In the genomic region with DNA sequence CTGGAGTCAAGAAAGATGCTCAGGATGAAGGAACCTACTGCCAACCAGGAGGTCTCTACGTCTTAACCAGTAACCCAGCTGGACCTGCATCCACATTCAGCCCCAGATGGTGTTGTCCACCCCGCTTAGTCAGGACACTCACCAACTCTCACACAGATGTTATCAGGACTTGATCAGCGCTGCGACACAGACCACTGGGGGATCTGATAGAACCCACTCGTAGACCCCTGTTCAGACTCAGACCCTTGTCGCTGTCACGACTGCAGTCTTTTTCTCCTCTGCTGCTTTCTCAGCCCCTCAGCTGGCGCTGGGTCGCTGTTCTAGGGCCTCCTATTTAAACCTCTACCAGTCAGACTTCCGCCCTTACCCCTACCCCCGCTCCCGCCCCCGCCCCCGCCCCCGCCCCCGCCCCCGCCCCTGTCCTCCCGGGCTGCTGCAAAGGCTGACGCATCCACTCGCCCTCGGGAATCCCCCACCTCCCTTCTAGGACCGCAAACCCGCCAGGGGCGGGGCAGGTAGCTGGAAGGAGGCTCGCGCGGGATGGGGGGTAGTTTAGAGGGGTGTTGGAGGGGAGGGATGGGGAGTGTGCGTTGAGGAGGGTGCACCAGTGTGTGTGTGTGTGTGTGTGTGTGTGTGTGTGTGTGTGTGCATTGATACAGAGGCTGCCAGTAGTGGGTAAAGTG, we compare ENCODE assay signal across 8 mouse cellular contexts. TPM values are rescaled to one million over a fixed set of nuclear protein-coding genes. Genes with fewer than 3 reads are reported as not detected.
DNase-seq lines count a peak whose midpoint lies in the region; ATAC-seq and TF ChIP-seq lines count a peak whose summit lies in the region.

TSS of gene Rrad (minus strand) at position 347 of the 683 bp plus-strand sequence.

- DNase-seq in right cerebral cortex, postnatal 10 days (ENCODE audit: low spot score in 2 of 2): peak; percentile 40 to 53
- no peak for DNase-seq in right cerebral cortex, adult 18-20 months
- no peak for DNase-seq in heart, postnatal 25 days (ENCODE audit: low spot score)
- peak; percentile 57 for DNase-seq in stomach, postnatal 0 days (ENCODE audit: low spot score)
- no peak for DNase-seq in layer of hippocampus, postnatal 10 days (ENCODE audit: low spot score in 2 of 2)

- H3K4me3 ChIP-seq in embryonic facial prominence, embryonic 15.5 days (replicated peaks): peak within 1 kb of the TSS; percentile 41
- peak within 1 kb of the TSS; percentile 48 for H3K4me3 ChIP-seq in limb, embryonic 13.5 days
- H3K4me3 ChIP-seq in midbrain, embryonic 13.5 days (replicated peaks): peak within 1 kb of the TSS; percentile 32
- peak within 1 kb of the TSS; percentile 42 for H3K4me3 ChIP-seq in stomach, postnatal 0 days (ENCODE audit: low read depth, low read length)

- H3K36me3 ChIP-seq in embryonic facial prominence, embryonic 15.5 days: peaks cover 12% of the 10 kb centered on the region; the same call in 1 of the 2 replicates
- peaks cover 13% of the 10 kb centered on the region for H3K36me3 ChIP-seq in limb, embryonic 13.5 days
- H3K36me3 ChIP-seq in midbrain, embryonic 13.5 days: peaks cover 13% of the 10 kb centered on the region
- no peaks in the 10 kb centered on the region for H3K36me3 ChIP-seq in stomach, postnatal 0 days (ENCODE audit: control insufficient read depth, insufficient read depth, low read length)

- WGBS in embryonic facial prominence, embryonic 15.5 days: under 1% methylated on average over 27 of the region's 28 CpGs
- 1% methylated on average over 21 of the region's 28 CpGs for WGBS in limb, embryonic 13.5 days
- WGBS in midbrain, embryonic 13.5 days: 0% methylated on average over 23 of the region's 28 CpGs
- 2% methylated on average over 18 of the region's 28 CpGs for WGBS in stomach, postnatal 0 days

- intact Hi-C loops in heart, postnatal 25 days (cut with DNase I): loop anchor here (1.0 kb wide), 1 partner anchor 10 kb away; the partner anchor contains the start of gene Ciao2b

- H3K27me3 ChIP-seq in embryonic facial prominence, embryonic 15.5 days: peaks cover 24% of the 10 kb centered on the region
- peaks cover 20% of the 10 kb centered on the region for H3K27me3 ChIP-seq in limb, embryonic 13.5 days
- H3K27me3 ChIP-seq in midbrain, embryonic 13.5 days: peaks cover 30% of the 10 kb centered on the region
- H3K27me3 ChIP-seq in stomach, postnatal 0 days (ENCODE audit: control insufficient read depth, insufficient read depth, low read length): no peaks in the 10 kb centered on the region

- no peak for TF ChIP-seq EP300 in stomach, postnatal 0 days (optimal IDR thresholded peaks at IDR 0.05)

- peak; percentile 76 for ATAC-seq in embryonic facial prominence, embryonic 15.5 days (ENCODE audit: insufficient number of reproducible peaks, low FRiP score, low TSS enrichment, low read depth)
- ATAC-seq in limb, embryonic 13.5 days (ENCODE audit: low FRiP score, low read depth): peak; percentile 77
- ATAC-seq in midbrain, embryonic 13.5 days: peak; percentile 60
- ATAC-seq in stomach, postnatal 0 days (ENCODE audit: low FRiP score, low TSS enrichment): peak; percentile 49; the same call in 1 of the 2 replicates

- peak within 1 kb of the TSS; percentile 65; the same call in 1 of the 2 replicates for H3K27ac ChIP-seq in embryonic facial prominence, embryonic 15.5 days (replicated peaks)
- H3K27ac ChIP-seq in limb, embryonic 13.5 days: peak within 1 kb of the TSS; percentile 64
- H3K27ac ChIP-seq in midbrain, embryonic 13.5 days: no peak within 1 kb of the TSS
- peak within 1 kb of the TSS; percentile 58 for H3K27ac ChIP-seq in stomach, postnatal 0 days (replicated peaks)

- H3K9ac ChIP-seq in embryonic facial prominence, embryonic 15.5 days: peak within 1 kb of the TSS; percentile 15; the same call in 1 of the 2 replicates
- peak within 1 kb of the TSS; percentile 68 for H3K9ac ChIP-seq in limb, embryonic 13.5 days
- peak within 1 kb of the TSS; percentile 36; the same call in 1 of the 2 replicates for H3K9ac ChIP-seq in midbrain, embryonic 13.5 days (replicated peaks)
- peak within 1 kb of the TSS; percentile 53 for H3K9ac ChIP-seq in stomach, postnatal 0 days (ENCODE audit: low read length)

- H3K9me3 ChIP-seq in embryonic facial prominence, embryonic 15.5 days (replicated peaks): no peaks in the 10 kb centered on the region
- no peaks in the 10 kb centered on the region for H3K9me3 ChIP-seq in limb, embryonic 13.5 days
- no peaks in the 10 kb centered on the region for H3K9me3 ChIP-seq in midbrain, embryonic 13.5 days
- no peaks in the 10 kb centered on the region for H3K9me3 ChIP-seq in stomach, postnatal 0 days (ENCODE audit: control insufficient read depth, low read length)

- no peak for TF ChIP-seq CTCF in stomach, postnatal 0 days (IDR thresholded peaks at IDR 0.05; ENCODE audit: low read depth)

- H3K4me2 ChIP-seq in embryonic facial prominence, embryonic 15.5 days (replicated peaks): peak within 1 kb of the TSS; percentile 57
- H3K4me2 ChIP-seq in limb, embryonic 13.5 days (replicated peaks): peak within 1 kb of the TSS; percentile 77
- H3K4me2 ChIP-seq in midbrain, embryonic 13.5 days (replicated peaks): peak within 1 kb of the TSS; percentile 55
- H3K4me2 ChIP-seq in stomach, postnatal 0 days (replicated peaks; ENCODE audit: low read depth): peak within 1 kb of the TSS; percentile 58

- peaks cover 19% of the 10 kb centered on the region for H3K4me1 ChIP-seq in embryonic facial prominence, embryonic 15.5 days
- peaks cover 31% of the 10 kb centered on the region for H3K4me1 ChIP-seq in limb, embryonic 13.5 days
- H3K4me1 ChIP-seq in midbrain, embryonic 13.5 days (replicated peaks): peaks cover 10% of the 10 kb centered on the region
- 0 out of 2 replicates have a peak, but pooled peaks cover 2% of the 10 kb centered on the region for H3K4me1 ChIP-seq in stomach, postnatal 0 days (replicated peaks; ENCODE audit: control insufficient read depth, insufficient read depth)

RNA-seq across cellular contexts. Expression of gene Rrad, which starts in this region (rescaled TPM):
- polyA plus RNA-seq in embryonic facial prominence, embryonic 15.5 days (2015; fragmentation: Nextera tagmentation; extraction: Ambion mirVana): 22.8 and 31.0 TPM in 2 replicates
- total RNA-seq in heart, postnatal 25 days (2021): 100 to 1,000 TPM; 323 to 376 TPM
- 18.1 TPM in 2 replicates for polyA plus RNA-seq in limb, embryonic 13.5 days (2015; fragmentation: Nextera tagmentation; extraction: Ambion mirVana)
- polyA plus RNA-seq in midbrain, embryonic 13.5 days (2015; fragmentation: Nextera tagmentation; extraction: Ambion mirVana): 2.8 and 3.3 TPM in 2 replicates
- polyA plus RNA-seq in stomach, postnatal 0 days (2015; fragmentation: Nextera tagmentation; extraction: Ambion mirVana): 10.3 and 12.8 TPM in 2 replicates
- total RNA-seq in layer of hippocampus, postnatal 10 days (2021): 1 to 10 TPM; 2.0 to 2.5 TPM

Comparison
In these comparisons a context has a peak if more than half of its experiments do, and no peak if none do; other contexts are left out.
1. RNA of gene Rrad (total RNA-seq): 323 to 376 TPM in heart, postnatal 25 days; 2.0 to 2.5 TPM in layer of hippocampus, postnatal 10 days; every median in the first group is over 10 times any median in the second.
2. DNase-seq: peak in right cerebral cortex, postnatal 10 days (2 of 2) and stomach, postnatal 0 days (single experiment); none in right cerebral cortex, adult 18-20 months (single experiment), heart, postnatal 25 days (single experiment) and layer of hippocampus, postnatal 10 days (0 of 2).
3. H3K9ac ChIP-seq: peak in every context shown above with its lines; median percentile 68 in limb, embryonic 13.5 days; 53 in stomach, postnatal 0 days; 36 in midbrain, embryonic 13.5 days; 15 in embryonic facial prominence, embryonic 15.5 days.
4. Peak in every context shown above with its lines, with median percentiles within 50 percentile points of each other: ATAC-seq, H3K4me2 ChIP-seq and H3K4me3 ChIP-seq.